Mouse (Mus musculus): ENCODE data around the gene Afp.

GRCm38 (mm10) chr5:90501752-90502151, 11.2 kb downstream of the Afp start:
- TF ChIP-seq GATA1 (IDR thresholded peaks at IDR 0.05; ENCODE audit: borderline replicate concordance, low read length) (no peak), FLI1 (IDR thresholded peaks at IDR 0.05; ENCODE audit: low read length) (no peak)

All from megakaryocyte, embryonic 14.5 days (primary cell).